Mouse (Mus musculus): ENCODE data around the gene Iqgap2.

- TF ChIP-seq CTCF (IDR thresholded peaks at IDR 0.05; ENCODE audit: extremely low read depth, insufficient read length, insufficient replicate concordance, low read depth, low read length): no peak
- no peak for TF ChIP-seq POLR2A (IDR thresholded peaks at IDR 0.05; ENCODE audit: low read depth, low read length)
Measured at GRCm38 (mm10) chr13:95672372-95672771, 219.3 kb downstream of the Iqgap2 start.
